Mouse (Mus musculus): ENCODE data around the gene 9130019O22Rik.
"Not testable (repeated sequence)": the region's sequence is repeated elsewhere in the genome, so short reads cannot be mapped to it uniquely, and the experiment has no call there.

9130019O22Rik gene

DNA sequence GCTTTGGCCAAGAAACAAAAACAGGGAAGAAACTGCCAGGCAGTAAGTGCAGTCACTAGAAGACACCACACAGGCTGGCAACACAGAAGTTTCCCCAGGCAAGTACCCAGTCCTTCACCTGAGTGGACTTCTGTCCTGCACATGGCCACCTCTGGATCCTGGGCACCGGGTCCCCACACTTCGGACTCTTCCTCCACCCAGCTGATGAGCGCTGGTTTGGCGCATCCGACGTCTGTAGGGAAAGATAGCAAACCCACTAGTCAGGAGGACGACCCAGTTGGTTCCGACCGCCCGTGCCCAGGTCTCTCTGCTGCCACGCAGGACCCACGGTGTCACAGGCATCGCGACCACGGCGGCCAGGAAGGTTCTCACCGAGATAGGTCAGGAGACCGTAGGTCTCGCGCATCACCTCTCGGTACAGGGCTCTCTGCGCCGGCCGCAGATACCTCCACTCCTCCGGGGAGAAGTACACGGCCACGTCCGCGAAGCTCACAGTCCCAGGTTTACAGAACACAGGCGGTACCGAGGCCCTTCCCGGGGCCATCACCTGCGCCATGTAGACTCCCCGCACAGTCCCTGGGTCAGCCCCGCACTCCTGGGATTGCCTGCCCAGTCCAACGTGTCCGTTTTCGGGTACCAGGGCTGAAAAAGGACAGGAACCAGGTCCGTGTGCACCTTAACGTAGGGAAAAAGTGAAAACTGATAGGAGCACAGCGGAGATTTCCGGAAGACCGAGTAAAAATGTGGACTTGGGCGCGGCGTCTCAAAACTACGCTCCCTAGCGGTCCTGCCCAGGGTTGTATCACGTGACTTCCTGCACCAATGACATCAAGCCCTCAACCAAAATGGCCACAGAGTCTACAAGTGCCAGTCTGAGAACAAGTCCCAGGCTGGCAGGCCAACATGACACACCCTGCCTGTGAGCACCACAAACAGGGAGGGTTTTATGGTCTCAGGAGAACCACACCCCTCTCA is 11.4 kb downstream of the 9130019O22Rik start, which contains the start of gene Zfp747:
Gene Zfp747, minus strand, starts transcription at position 780 of the 975 bp plus-strand sequence.
- peak; percentile 97 for DNase-seq (ENCODE audit: low read depth)

DNA sequence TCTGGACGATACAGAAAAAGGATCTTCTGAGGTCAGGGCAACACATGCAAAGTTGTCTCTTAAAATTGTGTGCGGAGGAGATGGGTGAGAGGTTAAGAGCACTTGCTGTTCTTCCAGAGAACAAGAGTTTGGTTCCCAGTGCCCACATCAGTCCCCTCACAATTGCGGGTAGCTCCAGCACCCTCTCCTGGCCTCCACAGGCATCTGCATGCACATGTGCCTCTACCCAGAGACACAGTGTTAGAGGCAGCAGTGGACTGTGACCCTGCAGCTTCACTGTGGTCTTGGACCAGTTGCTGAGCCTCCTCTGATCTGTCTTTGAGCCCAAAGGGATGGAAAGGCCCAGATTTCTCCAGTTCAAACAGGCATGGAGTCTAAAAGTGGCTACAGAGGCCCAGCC is 15.1 kb downstream of the 9130019O22Rik start:
- not testable (repeated sequence) for DNase-seq (ENCODE audit: low read depth)

DNA sequence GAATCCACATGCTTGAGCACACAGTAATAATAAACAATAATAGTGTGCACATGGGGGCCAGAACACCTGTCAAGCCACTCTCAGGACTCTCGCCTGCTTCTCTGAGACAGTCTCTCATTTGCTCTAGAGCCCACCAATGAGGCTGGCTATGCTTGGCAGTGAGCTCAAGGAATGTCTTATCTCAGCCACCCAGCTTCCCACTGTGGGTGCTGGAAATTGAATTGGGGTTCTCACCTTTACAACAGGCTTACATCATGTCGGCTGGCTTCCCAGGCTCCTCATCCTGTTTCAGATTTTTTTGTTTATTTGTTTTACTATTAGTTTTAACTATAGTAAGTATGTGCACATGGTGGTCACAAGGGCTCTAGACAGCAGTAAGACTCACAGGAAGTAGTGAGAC is 15.8 kb downstream of the 9130019O22Rik start:
- DNase-seq (ENCODE audit: low read depth): no peak

DNA sequence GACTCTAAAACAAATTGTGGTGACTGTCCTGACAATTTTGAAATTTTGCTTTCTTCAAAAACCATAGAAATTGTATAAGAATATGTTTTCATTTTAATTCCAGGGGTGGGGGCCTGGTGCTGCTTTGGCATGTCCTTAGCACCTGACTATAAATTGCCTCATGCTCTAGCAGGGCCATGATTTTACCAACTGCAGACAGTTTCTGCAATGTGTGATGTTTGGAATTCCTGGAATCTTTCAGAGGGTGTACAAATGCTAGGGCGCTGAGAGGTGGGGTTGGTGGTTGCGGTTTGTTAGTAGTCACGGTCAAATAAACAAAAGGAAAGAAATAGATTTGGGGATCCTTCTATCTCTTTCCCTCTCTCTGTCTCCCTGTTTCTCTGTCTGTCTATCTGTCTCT is 20.7 kb downstream of the 9130019O22Rik start:
- DNase-seq (ENCODE audit: low read depth): no peak

DNA sequence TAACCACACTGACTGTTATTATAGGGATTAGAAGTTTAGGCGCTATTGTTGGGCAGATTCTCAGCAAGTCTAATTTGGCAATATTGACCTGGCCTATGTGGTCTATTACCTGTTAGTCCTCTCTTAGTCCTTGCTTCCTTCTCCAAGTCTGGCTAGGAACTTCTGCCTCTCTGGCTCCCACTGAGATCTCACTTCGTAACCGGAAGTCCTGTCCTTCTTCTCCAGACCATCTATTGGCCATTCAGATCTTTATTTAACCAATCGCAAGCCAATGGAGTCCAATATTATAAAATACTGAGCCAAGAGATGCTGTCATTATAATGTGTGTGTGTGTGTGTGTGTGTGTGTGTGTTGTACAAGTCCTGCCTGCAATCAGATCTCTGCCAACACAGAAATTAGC is 22.8 kb downstream of the 9130019O22Rik start:
- DNase-seq (ENCODE audit: low read depth): no peak

DNA sequence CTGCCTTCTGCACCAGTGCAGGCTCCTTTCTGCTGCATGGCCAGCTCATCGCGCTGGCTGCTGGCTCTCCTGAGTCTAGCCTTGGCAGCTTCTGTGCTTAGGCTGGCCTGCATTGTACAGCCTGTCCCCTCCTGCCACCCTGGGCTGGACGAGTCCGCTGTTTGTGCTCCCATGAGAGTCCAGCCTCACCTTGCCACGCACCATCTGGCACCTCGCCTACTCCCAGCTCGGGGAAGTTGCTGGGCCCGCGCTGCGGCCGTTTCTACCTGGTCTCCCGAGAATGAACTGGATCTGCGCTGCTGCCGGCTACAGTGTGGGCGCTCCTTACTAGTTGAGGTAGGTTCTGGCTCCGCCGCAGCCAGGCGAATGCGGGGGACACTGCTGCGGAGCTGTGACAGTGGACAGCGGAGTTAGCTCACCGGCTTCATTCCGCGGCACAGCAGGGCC is 23.5 kb downstream of the 9130019O22Rik start:
- DNase-seq (ENCODE audit: low read depth): no peak

DNA sequence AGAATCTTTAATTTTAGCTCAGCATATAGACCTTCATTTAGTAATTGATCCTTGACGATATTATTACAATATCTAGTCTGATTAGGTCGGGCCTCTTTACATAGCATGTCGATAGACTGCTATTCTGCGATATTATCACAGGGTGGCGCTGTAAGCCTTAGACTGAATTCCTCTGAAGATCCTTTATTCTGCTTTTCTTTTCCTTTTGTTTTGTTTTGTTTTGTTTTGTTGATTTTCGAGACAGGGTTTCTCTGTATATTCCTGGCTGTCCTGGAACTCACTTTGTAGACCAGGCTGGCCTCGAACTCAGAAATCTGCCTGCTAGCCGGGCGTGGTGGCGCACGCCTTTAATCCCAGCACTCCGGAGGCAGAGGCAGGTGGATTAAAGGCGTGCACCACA is 24.5 kb downstream of the 9130019O22Rik start:
- DNase-seq (ENCODE audit: low read depth): peak; percentile 82

DNA sequence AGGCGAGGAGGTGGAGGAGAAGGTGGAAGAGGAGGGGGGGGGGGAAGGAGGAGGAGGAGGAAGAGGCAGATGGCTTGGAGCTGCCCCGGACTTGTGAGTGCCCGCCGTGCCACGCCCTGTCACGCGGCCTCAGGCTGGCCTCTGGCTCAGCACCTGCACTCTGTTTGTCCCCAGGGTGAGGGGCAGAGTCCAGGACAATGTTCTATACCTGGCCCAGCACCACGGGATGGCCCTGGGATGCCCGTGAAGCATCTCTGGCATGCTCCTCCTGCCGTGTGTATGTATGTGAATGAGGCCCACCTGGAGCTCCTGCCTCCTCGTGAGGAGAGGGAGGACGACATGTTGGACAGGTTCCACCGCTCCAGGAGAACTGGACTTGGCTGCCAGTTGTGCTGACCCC is 25.5 kb downstream of the 9130019O22Rik start:
- no peak for DNase-seq (ENCODE audit: low read depth)

DNA sequence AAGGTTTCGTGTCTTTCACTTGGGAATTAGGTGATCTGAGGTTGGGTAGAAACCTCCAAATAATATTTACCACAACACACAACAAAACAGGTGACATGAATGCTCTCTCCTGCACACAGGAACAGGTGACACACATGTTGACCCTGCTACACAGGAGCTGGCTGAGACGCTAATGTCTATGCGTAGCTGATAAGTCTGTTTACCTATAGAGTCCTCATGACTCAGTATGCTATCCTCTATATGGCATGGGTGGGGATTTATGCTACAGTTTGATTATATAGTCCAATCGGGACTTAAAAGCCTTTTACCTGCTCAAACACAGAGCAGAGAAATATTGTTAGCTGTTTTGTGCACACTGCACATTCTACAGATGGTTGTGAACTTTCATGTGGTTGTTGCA is 26.7 kb downstream of the 9130019O22Rik start:
- DNase-seq (ENCODE audit: low read depth): no peak

DNA sequence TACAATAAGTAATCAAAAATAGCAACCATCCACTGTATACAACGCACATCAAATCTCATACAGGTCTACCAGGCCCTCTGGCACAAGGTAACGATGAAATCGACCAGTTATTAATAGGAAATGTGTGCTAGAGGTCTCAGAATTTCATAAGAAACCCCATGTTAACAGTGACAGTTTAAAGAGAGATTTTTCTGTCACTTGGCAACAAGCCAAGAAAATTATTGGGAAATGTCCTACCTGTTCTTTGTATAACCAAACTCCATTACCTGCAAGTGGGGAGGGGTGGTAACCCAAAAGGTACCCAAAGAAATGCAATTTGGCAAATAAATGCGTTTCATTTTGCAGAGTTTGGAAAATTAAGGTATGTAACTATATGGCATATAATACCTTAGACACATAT is 28.5 kb downstream of the 9130019O22Rik start:
- no peak for DNase-seq (ENCODE audit: low read depth)

DNA sequence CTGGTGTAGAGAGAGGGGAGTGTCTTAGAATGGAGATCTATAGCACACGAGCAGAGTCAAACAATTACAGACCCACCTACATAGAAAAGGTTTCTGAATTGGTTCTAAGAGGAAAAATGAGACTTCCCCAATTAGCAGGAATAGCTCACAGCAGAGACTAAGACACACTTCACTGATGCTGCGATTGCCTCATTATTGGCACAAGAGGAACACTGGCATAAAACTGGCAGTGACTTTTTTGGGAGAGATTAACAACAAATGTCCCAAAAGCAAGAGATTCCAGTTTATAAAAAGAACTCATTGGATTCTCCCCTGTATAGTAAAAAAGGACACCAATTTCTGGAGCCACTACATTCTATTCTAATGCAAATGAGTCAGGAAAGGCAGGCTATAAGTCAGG is 29.1 kb downstream of the 9130019O22Rik start:
- DNase-seq (ENCODE audit: low read depth): no peak

DNA sequence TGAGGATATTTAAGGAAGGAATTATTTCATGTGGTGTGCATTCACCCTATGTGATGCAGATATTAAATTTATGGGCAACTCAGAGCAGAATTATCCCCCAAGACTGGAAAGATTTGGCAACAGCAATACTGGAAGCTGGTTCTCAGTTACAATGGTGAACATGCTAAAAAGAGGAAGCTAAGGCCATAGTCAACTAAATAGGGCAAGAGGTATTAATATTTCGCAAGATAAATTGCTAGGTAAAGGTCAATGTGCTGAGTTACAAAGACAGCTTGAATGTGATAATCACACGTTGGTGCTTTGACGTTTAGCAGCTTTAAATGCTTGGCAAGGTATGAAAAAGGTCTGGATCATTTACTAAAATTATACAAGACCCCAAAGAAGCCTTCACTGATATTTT is 31.2 kb downstream of the 9130019O22Rik start:
- DNase-seq (ENCODE audit: low read depth): no peak

DNA sequence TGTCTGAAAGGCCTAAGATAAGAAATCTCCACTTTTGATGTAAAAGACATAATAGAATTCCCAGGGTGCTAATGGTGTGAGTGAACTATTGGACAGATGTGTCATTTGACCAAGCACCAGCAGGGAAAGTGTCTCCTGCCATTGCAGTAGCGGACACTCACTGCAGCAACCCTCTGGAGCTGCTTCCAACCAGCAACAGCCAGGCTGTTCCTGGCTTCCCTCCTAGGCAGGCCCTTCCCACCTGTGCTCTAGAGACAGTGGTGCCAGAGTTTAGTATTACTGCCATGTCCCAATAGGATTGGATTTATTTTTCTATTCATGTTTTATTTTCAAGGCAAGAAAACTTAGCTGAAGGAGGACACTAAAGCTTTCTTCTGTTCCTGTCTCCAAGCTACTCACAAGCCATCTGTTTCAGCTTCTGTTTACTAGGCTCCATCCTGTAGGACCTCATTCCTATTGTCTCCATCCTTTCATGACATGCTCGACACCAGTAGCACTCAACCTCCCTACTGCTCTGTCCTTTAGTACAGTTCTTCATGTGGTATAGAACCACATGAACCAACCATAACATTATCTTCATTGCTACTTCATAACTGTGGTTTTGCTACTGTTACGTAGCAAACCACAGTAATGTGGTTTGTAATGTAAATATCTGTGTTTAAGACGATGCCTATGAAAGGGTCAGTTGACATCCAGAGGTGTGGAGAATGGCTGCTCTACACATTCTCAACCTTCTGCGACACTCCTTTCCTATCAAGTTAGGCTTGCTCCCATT is 35.5 kb downstream of the 9130019O22Rik start:
- no peak for DNase-seq (ENCODE audit: low read depth)

DNA sequence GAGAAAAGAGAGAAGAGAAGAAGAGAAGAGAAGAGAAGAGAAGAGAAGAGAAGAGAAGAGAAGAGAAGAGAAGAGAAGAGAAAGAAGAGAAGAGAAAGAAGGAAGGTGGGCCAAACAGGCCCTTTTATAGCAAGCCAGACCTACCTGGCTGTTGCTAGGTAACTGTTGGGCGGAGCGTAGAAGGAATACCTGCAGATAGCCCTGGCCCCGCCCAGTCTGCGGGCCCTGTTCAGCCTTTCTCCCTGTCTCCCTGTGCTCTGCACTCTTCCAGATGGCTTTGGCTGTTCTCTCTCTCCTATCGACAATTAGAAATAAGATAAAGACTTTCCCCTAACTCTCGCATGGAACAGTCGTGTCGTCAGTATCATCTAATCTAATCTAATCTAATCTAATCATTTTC is 40.3 kb downstream of the 9130019O22Rik start:
- DNase-seq (ENCODE audit: low read depth): no peak

DNA sequence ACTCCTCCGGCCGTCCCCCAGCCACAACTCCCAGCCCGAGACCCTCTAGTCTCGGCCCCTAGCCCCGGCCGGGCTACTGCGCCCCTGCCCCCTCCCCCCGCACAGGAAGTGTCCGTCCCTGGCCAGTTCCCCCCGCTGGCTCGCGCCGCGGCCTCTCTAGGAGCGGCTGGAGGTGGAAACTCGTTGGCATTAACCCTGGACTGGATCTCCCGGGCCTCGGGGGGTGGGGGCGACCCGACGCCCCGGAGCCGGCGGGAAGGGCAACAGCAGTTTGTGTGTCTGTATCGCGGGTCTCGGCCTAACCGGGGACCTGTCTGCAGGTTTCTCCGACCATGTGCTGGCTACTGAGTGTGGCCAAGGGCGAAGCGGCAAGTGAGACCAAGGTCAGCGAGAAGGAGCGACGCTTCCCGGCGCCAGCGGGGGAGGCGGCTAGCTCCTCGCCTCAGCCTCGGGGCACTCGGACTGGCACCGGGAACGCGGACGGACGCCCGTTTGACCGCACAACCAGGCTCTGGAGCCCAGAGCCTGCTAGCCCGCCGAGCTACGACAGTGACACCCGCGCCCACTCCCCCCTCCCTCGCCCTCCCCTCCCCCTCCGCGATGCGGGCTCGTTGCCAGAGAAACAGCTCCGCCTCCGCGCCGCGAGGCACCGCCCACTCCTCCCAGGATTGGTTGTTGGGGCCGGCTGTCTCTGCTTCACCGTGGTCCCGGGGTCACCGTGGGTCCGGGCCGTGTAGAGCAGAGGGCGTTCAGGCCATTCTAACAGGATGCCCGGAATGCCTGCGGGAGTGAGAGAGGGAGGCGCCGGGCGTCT is 41.2 kb downstream of the 9130019O22Rik start, which contains the start of gene Zfp768:
Gene Zfp768, minus strand, starts transcription at position 78 of the 814 bp plus-strand sequence.
- DNase-seq (ENCODE audit: low read depth): peak; percentile 86

DNA sequence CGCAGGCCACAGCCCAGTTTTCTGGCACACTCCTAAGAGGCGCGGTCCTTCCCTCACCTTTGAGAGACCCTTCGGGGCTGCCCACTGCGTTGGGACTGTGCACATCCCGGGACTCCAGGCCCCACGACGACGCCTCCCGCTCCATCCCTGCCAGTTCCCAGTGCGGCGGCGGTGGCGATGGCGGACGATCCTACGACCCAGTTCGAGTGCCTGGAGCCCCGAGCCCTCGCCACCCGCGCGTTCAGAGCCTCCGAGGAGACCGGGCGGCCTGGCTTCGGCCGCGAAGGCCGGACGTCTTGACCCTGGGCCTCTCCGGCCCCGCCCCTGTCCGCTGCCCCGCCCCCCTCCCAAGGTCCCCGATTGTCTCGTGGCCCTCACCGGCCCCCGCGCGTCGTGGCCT is 41.9 kb downstream of the 9130019O22Rik start:
- no peak for DNase-seq (ENCODE audit: low read depth)

DNA sequence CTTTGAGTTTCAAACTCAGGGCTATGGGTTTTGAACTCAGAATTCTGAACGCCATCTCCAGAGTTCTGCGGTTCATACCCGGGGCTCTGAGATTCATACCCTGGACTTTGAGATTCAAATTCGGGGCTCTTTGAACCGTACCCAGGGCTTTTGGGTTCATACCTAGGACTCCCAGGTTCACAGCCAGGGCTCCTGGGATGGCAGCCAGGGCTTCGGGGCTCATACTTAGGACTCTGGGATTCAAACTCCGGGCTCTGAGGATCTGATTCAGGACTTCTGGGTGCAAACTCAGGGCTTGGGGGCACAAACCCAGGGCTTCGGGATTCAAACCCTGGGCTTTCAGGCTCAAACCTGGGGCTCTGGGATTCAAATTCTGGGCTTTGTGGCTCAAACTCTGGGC is 42.6 kb downstream of the 9130019O22Rik start:
- DNase-seq (ENCODE audit: low read depth): no peak

DNA sequence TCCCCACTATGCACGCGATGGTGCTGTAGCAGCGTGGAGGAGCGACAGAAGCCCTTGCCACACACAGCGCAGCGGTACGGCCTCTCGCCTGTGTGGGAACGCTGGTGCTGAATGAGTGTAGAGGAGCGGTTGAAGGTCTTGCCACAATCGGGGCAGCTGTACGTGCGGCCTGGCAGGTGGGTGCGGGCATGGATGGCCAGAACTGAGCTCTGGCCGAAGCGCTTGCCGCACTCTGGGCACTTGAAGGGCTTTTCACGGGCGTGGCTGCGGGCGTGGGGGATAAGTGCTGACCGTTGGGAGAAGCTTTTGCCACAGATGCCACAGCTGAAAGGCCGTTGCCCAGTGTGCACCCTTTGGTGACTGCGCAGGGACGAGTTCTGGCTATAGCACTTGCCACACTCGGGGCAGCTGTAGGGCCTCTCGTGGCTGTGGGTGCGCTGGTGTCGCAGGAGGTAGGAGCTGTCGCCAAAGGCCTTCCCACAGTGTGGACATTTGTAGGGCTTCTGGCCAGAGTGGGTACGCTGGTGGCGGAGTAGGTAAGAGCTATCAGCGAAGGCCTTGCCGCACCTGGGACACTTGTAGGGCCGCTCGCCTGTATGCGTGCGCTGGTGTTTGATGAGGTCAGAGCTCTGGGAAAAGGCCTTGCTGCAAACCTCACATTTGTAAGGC is 43.5 kb downstream of the 9130019O22Rik start:
- no peak for DNase-seq (ENCODE audit: low read depth)

DNA sequence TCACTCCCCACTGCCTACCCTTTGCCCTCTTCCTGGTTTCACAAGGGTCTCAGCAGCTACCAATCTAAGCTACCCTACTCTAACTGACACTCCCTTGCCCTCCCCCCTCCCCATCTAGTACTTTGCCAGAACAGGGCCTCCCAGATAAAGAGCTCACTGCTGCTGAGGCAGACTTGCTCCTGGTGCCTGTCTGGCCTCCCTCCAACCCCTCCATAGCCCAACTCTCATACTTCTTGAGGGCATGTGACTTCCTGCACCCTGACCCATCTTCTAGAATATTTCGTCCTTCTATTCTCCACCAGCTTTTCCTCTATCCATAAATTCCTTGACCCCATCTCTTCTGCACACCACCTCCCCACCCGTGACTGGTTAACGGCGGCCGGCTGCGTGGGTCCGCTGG is 44.1 kb downstream of the 9130019O22Rik start:
- DNase-seq (ENCODE audit: low read depth): no peak

DNA sequence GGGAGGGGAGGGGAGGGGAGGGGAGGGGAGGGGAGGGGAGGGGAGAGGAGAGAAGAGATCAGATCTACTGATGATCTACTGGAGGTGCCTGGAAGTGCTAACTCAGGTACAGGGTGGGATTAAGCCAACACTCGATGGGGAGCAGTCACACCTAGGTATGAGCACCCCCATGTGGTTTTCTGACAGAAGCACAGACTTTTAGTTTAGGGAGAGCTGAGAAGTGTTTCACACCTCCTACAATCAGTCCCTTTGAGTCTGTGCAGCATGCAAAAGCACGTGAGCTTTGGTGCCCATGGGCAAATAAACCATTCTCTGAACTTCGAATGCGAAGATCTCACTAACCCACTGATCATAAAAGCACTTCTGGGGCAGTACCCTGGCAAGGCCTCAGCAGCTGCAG is 44.6 kb downstream of the 9130019O22Rik start:
- peak; percentile 71 for DNase-seq (ENCODE audit: low read depth)

DNA sequence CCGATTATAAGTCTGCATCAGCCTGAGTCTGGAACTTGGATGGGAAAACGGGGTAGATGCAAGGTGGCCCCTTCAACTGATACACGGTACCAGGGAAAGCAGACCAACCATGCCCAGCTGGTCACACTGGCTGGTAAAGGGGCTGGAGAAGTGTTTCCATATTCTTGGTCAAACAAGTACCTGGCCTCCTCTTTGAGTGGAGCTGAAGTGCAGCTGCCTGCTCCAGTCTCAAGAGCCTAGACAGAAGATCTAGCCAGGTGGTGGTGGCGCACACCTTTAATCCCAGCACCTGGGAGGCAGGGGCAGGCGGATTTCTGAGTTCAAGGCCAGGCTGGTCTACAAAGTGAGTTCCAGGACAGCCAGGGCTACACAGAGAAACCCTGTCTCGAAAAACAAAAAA is 45.1 kb downstream of the 9130019O22Rik start:
- not testable (repeated sequence) for DNase-seq (ENCODE audit: low read depth)

All from naive thymus-derived CD4-positive, alpha-beta T cell, adult 2 months (primary cell).